Mouse (Mus musculus) lung, postnatal 4 days (tissue): ENCODE measurements around the gene Txnrd2.

Experiments used
- DNase-seq, 2 experiments: peaks; one replicate each; pipeline ENCODE4 v3.0.0; 2021

Gene Txnrd2

GRCm38 (mm10) chr16:18426215-18426791, at the start of gene Txnrd2:
TSS of gene Txnrd2 (plus strand) at chr16:18426384.
- DNase-seq: peak; percentile 86

GRCm38 (mm10) chr16:18377203-18377602, 49.0 kb upstream of the Txnrd2 start:
- no peak for DNase-seq

DNA sequence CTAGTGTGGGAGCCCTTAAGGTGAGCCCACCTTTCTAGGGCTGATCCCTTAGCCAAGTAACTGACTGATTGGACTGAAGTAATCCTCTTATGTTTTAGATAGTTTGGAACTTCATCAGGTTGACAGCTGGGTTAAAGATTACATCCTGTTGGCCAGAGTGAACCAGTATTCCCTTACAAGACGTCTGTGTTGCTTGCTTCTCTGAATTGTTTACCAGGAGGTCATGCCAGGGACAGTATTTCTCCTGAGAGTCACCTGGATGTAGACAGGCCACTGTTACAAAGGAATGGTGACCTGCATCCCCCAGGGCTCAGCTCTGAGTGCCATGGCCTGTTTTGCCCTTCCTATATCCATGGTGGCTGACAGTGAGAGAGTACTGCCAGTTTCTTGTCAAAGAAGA, 47.7 kb upstream of the Txnrd2 start:
- DNase-seq: no peak

- no peak for DNase-seq
Observed at GRCm38 (mm10) chr16:18379338-18380001, 46.7 kb upstream of the Txnrd2 start.

DNA sequence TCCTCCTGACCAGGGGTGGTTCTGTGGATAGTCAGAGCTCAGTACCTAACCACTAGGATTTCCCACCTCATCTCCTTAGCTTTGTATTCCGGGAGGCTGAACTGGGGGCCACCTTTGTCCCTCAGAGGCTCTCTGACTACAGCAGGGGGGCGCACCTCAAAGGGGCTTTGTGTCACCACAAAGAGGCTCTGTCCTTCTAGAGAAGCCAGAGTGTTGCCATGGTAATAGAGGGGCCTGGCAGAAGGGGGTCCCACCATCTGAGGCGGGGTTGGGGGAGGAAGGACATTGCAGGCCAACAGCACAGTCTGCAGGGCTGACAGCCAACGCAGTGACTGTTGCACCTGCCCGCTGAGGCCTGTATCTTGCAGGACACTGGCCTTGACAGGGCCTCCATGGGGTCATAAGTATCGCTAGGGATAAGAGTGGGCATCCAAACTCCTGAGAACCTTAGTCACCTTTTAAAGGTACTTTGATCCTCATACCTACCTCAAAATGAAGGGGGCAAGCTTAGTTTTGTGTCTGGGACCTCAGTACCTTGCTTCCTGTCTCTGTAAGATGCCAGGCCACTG, 45.6 kb upstream of the Txnrd2 start:
- DNase-seq: no peak

DNA sequence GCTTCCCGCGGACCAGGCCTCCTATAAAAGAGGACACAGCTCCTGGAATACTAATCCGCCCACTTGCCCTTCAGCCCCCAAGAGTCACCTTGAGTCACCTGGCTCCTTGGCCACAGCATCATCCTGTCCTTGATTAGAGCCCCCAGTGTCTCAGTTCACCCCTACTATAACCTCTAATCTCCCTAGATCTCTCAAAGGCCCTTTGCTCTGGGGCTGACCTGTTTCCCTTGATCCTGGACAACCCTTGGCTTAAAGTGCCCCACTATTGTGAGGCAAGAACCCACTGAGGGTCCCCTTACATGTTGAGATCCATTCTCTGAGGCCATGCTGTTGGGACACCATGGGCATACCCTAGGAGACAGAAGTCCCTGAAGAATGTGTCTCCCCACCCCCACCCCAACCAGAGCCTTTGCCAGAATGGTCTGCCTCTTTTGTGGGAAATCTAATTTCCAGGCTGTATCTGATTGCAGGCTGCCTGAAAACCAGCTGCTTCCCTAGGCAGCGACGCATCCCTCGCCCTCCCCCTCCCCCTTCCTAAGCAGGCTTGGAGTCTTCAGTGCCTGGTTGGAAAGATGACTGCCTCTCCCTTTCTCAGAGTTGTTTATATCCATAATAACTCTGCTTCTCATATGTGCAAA, 44.4 kb upstream of the Txnrd2 start:
- DNase-seq: no peak

GRCm38 (mm10) chr16:18383045-18383726, 43.0 kb upstream of the Txnrd2 start:
- peak; percentile 31 to 65 for DNase-seq

DNA sequence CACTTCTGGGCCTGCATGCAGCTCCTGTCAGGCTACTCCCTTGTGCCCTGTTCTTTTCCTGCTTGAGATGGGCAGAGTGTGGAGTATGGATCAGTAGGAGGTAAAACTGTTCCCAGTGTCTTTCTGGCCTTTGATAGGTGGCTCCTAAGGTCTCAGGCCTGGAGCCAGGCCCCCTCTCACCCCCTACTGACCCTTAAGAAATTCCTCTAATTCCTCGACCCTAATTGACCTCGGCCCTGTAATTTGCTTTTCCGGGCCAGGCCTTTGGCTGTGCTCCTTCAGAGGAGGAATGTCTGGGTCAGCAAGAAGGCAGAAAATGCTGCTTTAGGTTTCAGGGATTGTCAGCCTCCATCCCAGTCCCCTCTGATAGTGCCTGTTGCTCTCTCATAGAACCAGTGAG, 42.4 kb upstream of the Txnrd2 start:
- peak in 1 of 2 experiments; percentile 55 for DNase-seq

GRCm38 (mm10) chr16:18384211-18384610, 42.0 kb upstream of the Txnrd2 start:
- no peak for DNase-seq

GRCm38 (mm10) chr16:18384659-18385058, 41.5 kb upstream of the Txnrd2 start:
- no peak for DNase-seq

DNA sequence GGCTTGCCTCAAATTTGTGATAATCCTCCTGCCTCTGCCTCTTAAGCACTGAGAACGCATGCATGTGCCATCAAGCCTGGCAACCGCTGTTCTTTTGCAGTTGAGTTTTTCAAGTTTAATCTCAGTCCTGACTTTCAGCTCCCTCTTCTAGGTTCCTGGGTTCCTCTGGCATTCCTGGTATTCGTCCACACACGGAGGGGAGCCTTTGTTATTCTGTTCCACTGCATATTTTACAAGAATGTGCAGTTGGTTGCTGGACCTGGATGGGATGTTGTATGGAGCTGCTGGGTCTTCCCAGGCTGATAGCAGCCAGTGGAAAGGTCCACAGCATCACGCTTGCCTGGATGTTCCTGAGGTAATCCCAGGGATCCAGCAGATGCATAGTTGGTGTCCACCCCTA, 40.8 kb upstream of the Txnrd2 start:
- DNase-seq: no peak

- no peak for DNase-seq
Observed at GRCm38 (mm10) chr16:18386451-18386850, 39.7 kb upstream of the Txnrd2 start.

GRCm38 (mm10) chr16:18386972-18387371, 39.2 kb upstream of the Txnrd2 start:
- peak in 1 of 2 experiments; percentile 12 for DNase-seq

- peak in 1 of 2 experiments; percentile 50 for DNase-seq
Observed at GRCm38 (mm10) chr16:18387704-18388582, 38.2 kb upstream of the Txnrd2 start.

- DNase-seq: peak in 1 of 2 experiments; percentile 20
Observed at GRCm38 (mm10) chr16:18388583-18389435, 37.4 kb upstream of the Txnrd2 start.

- DNase-seq: no peak
Observed at GRCm38 (mm10) chr16:18390399-18390798, 35.8 kb upstream of the Txnrd2 start.

DNA sequence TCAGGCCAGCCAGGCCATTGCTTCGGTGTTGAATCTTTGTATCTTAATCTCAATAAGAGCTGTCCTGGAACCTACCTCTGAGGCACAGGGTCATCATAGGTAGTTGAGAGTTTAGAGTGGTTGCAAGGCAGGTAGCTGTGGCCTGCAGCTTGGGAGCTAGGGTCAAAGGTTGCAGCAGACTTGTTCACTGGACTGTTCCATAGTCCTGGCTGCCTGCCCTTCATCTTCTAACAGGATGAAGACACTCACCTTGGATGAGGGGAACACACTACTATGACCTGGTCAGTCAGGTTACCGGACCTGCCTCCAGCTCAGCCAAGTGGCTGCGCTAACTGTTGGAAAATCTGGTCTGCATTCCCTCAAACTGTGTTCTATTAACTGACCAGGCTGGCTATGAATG, 35.1 kb upstream of the Txnrd2 start:
- DNase-seq: peak in 1 of 2 experiments; percentile 8

DNA sequence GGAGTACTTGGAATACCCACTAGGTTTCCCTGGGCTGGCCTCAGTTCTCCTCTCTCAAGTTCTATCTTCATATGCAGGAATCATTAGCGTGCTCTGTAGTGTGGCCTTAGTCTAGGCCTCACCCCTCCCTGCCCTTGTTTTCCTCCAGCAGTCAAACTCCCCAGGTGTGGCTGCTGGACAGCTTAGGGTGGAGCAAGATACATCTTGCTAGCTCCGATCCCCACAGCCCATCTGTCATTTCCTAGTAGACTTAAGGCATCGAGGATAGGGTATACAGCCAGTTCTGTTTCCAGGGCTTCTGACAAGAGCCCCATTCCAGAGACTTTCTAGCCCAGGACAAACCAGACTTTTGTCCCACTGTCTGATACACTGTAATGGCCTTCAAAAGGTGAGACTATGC, 34.5 kb upstream of the Txnrd2 start:
- DNase-seq: peak in 1 of 2 experiments; percentile 16

- DNase-seq: peak; percentile 91 to 95
Observed at GRCm38 (mm10) chr16:18392469-18393426, 33.4 kb upstream of the Txnrd2 start.

DNA sequence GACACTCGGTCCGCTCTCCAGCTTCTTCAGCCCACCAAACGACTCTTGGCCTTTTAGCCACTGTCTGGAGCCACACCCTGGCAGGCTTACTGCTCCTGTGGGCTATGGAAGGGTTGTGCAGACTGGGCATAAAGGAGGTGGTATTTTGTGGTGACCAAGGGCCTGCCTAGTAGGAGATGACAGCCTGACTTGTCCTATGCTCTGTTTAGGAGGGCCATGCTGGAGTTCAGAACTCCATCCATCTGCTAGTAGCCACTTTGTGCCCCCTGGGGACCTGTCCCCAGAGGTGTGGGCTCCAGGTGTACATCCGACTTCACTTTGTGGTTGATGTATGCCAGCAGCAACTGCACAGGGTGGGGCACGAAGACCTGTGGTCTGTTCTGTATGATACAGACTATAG, 32.6 kb upstream of the Txnrd2 start:
- DNase-seq: peak in 1 of 2 experiments; percentile 17
